Mouse (Mus musculus): ENCODE measurements around the gene Arhgap32. TPM values are rescaled to one million over a fixed set of nuclear protein-coding genes. Genes with fewer than 3 reads are reported as not detected.

Arhgap32 gene
- polyA plus RNA-seq, 1 experiment, result 28.4 TPM

- TF ChIP-seq POLR2A (IDR thresholded peaks at IDR 0.05; ENCODE audit: low read depth, low read length) (no peak), CTCF (IDR thresholded peaks at IDR 0.05; ENCODE audit: borderline replicate concordance, insufficient read depth, low read length) (no peak)
- Histone ChIP-seq H3K4me1 (ENCODE audit: control insufficient read depth, insufficient read depth, low read length) (peaks cover 3% of the 10 kb centered on the region; the same call in 1 of the 2 replicates), H3K4me3 (ENCODE audit: insufficient read depth, low read length) (no peak overlapping the region), H3K27ac (ENCODE audit: insufficient read depth, low read length) (no peak overlapping the region)
Measured at GRCm38 (mm10) chr9:32219400-32219799, 103.5 kb downstream of the Arhgap32 start.

GRCm38 (mm10) chr9:32222184-32222583, 106.2 kb downstream of the Arhgap32 start:
- TF ChIP-seq CTCF (IDR thresholded peaks at IDR 0.05; ENCODE audit: borderline replicate concordance, insufficient read depth, low read length) (no peak), POLR2A (IDR thresholded peaks at IDR 0.05; ENCODE audit: low read depth, low read length) (no peak)
- Histone ChIP-seq H3K27ac (ENCODE audit: insufficient read depth, low read length) (no peak overlapping the region), H3K4me3 (ENCODE audit: insufficient read depth, low read length) (no peak overlapping the region), H3K4me1 (ENCODE audit: control insufficient read depth, insufficient read depth, low read length) (peaks cover 3% of the 10 kb centered on the region; the same call in 1 of the 2 replicates)

GRCm38 (mm10) chr9:32223739-32224529, 108.0 kb downstream of the Arhgap32 start:
- H3K4me1 ChIP-seq (ENCODE audit: control insufficient read depth, insufficient read depth, low read length), result peaks cover 3% of the 10 kb centered on the region; the same call in 1 of the 2 replicates
- H3K27ac ChIP-seq (ENCODE audit: insufficient read depth, low read length), result no peak overlapping the region
- TF ChIP-seq CTCF (IDR thresholded peaks at IDR 0.05; ENCODE audit: borderline replicate concordance, insufficient read depth, low read length) (no peak), POLR2A (IDR thresholded peaks at IDR 0.05; ENCODE audit: low read depth, low read length) (no peak)
- H3K4me3 ChIP-seq (ENCODE audit: insufficient read depth, low read length), result no peak overlapping the region

GRCm38 (mm10) chr9:32224937-32225336, 109.0 kb downstream of the Arhgap32 start:
- TF ChIP-seq CTCF (IDR thresholded peaks at IDR 0.05; ENCODE audit: borderline replicate concordance, insufficient read depth, low read length), result no peak
- TF ChIP-seq POLR2A (IDR thresholded peaks at IDR 0.05; ENCODE audit: low read depth, low read length), result no peak
- Histone ChIP-seq H3K4me3 (ENCODE audit: insufficient read depth, low read length) (no peak overlapping the region), H3K27ac (ENCODE audit: insufficient read depth, low read length) (no peak overlapping the region), H3K4me1 (ENCODE audit: control insufficient read depth, insufficient read depth, low read length) (peaks cover 3% of the 10 kb centered on the region; the same call in 1 of the 2 replicates)

- no peak overlapping the region for H3K4me3 ChIP-seq (ENCODE audit: insufficient read depth, low read length)
- H3K27ac ChIP-seq (ENCODE audit: insufficient read depth, low read length), result no peak overlapping the region
- TF ChIP-seq POLR2A (IDR thresholded peaks at IDR 0.05; ENCODE audit: low read depth, low read length) (no peak), CTCF (IDR thresholded peaks at IDR 0.05; ENCODE audit: borderline replicate concordance, insufficient read depth, low read length) (no peak)
- peaks cover 3% of the 10 kb centered on the region; the same call in 1 of the 2 replicates for H3K4me1 ChIP-seq (ENCODE audit: control insufficient read depth, insufficient read depth, low read length)
Measured at GRCm38 (mm10) chr9:32225584-32225983, 109.6 kb downstream of the Arhgap32 start.

GRCm38 (mm10) chr9:32227034-32227433, 111.1 kb downstream of the Arhgap32 start:
- no peak for TF ChIP-seq CTCF (IDR thresholded peaks at IDR 0.05; ENCODE audit: borderline replicate concordance, insufficient read depth, low read length)
- no peak for TF ChIP-seq POLR2A (IDR thresholded peaks at IDR 0.05; ENCODE audit: low read depth, low read length)
- peaks cover 3% of the 10 kb centered on the region; the same call in 1 of the 2 replicates for H3K4me1 ChIP-seq (ENCODE audit: control insufficient read depth, insufficient read depth, low read length)
- no peak overlapping the region for H3K4me3 ChIP-seq (ENCODE audit: insufficient read depth, low read length)
- no peak overlapping the region for H3K27ac ChIP-seq (ENCODE audit: insufficient read depth, low read length)

- TF ChIP-seq CTCF (IDR thresholded peaks at IDR 0.05; ENCODE audit: borderline replicate concordance, insufficient read depth, low read length) (no peak), POLR2A (IDR thresholded peaks at IDR 0.05; ENCODE audit: low read depth, low read length) (no peak)
Measured at GRCm38 (mm10) chr9:32233593-32233992, 117.7 kb downstream of the Arhgap32 start.

GRCm38 (mm10) chr9:32234767-32235489, 119.0 kb downstream of the Arhgap32 start:
- H3K4me3 ChIP-seq (ENCODE audit: insufficient read depth, low read length), result no peak overlapping the region
- no peak overlapping the region for H3K27ac ChIP-seq (ENCODE audit: insufficient read depth, low read length)
- no peaks in the 10 kb centered on the region for H3K4me1 ChIP-seq (ENCODE audit: control insufficient read depth, insufficient read depth, low read length)
- no peak for TF ChIP-seq CTCF (IDR thresholded peaks at IDR 0.05; ENCODE audit: borderline replicate concordance, insufficient read depth, low read length)
- no peak for TF ChIP-seq POLR2A (IDR thresholded peaks at IDR 0.05; ENCODE audit: low read depth, low read length)

More at GRCm38 (mm10) chr9:32233593-32233992, 117.7 kb downstream of the Arhgap32 start:
- Histone ChIP-seq H3K4me3 (ENCODE audit: insufficient read depth, low read length) (no peak overlapping the region), H3K4me1 (ENCODE audit: control insufficient read depth, insufficient read depth, low read length) (no peaks in the 10 kb centered on the region), H3K27ac (ENCODE audit: insufficient read depth, low read length) (no peak overlapping the region)

GRCm38 (mm10) chr9:32238899-32239298, 123.0 kb downstream of the Arhgap32 start:
- no peak for TF ChIP-seq POLR2A (IDR thresholded peaks at IDR 0.05; ENCODE audit: low read depth, low read length)
- TF ChIP-seq CTCF (IDR thresholded peaks at IDR 0.05; ENCODE audit: borderline replicate concordance, insufficient read depth, low read length), result no peak

GRCm38 (mm10) chr9:32239427-32239826, 123.5 kb downstream of the Arhgap32 start:
- H3K27ac ChIP-seq (ENCODE audit: insufficient read depth, low read length), result no peak overlapping the region
- TF ChIP-seq POLR2A (IDR thresholded peaks at IDR 0.05; ENCODE audit: low read depth, low read length) (no peak), CTCF (IDR thresholded peaks at IDR 0.05; ENCODE audit: borderline replicate concordance, insufficient read depth, low read length) (no peak)
- H3K4me1 ChIP-seq (ENCODE audit: control insufficient read depth, insufficient read depth, low read length), result no peaks in the 10 kb centered on the region
- H3K4me3 ChIP-seq (ENCODE audit: insufficient read depth, low read length), result no peak overlapping the region

More at GRCm38 (mm10) chr9:32238899-32239298, 123.0 kb downstream of the Arhgap32 start:
- Histone ChIP-seq H3K27ac (ENCODE audit: insufficient read depth, low read length) (no peak overlapping the region), H3K4me3 (ENCODE audit: insufficient read depth, low read length) (no peak overlapping the region), H3K4me1 (ENCODE audit: control insufficient read depth, insufficient read depth, low read length) (no peaks in the 10 kb centered on the region)
